Mouse (Mus musculus): ENCODE results near the gene Col9a2.

The Col9a2 gene

GRCm38 (mm10) chr4:121090211-121090610, 51.0 kb downstream of the Col9a2 start:
- no peak for DNase-seq

GRCm38 (mm10) chr4:121097650-121098378, 58.6 kb downstream of the Col9a2 start, which contains the start of gene Zmpste24:
Gene Zmpste24 (minus strand): TSS chr4:121098241.
- DNase-seq, result peak; percentile 91

GRCm38 (mm10) chr4:121103304-121103703, 64.1 kb downstream of the Col9a2 start:
- DNase-seq, result no peak
